Mouse (Mus musculus): Measurements from ENCODE around the gene Mad1l1. TPM values are rescaled to one million over a fixed set of nuclear protein-coding genes. Genes with fewer than 3 reads are reported as not detected.

Mad1l1 gene
- polyA plus RNA-seq, 1 experiment = 22.6 TPM

- Histone ChIP-seq H3K27ac (ENCODE audit: insufficient read depth, low read length) (no peak overlapping the region), H3K4me3 (ENCODE audit: insufficient read depth, low read length) (no peak overlapping the region), H3K4me1 (ENCODE audit: control insufficient read depth, insufficient read depth, low read length) (no peaks in the 10 kb centered on the region)
- TF ChIP-seq POLR2A (IDR thresholded peaks at IDR 0.05; ENCODE audit: low read depth, low read length) (no peak), CTCF (IDR thresholded peaks at IDR 0.05; ENCODE audit: borderline replicate concordance, insufficient read depth, low read length) (no peak)
Observed at GRCm38 (mm10) chr5:140289161-140289560, 32.2 kb downstream of the Mad1l1 start.

GRCm38 (mm10) chr5:140288287-140288686 lies 33.1 kb downstream of the Mad1l1 start:
- no peaks in the 10 kb centered on the region for H3K4me1 ChIP-seq (ENCODE audit: control insufficient read depth, insufficient read depth, low read length)
- no peak for TF ChIP-seq CTCF (IDR thresholded peaks at IDR 0.05; ENCODE audit: borderline replicate concordance, insufficient read depth, low read length)
- H3K27ac ChIP-seq (ENCODE audit: insufficient read depth, low read length) = no peak overlapping the region
- no peak overlapping the region for H3K4me3 ChIP-seq (ENCODE audit: insufficient read depth, low read length)

GRCm38 (mm10) chr5:140284761-140285160 lies 36.6 kb downstream of the Mad1l1 start:
- no peak for TF ChIP-seq POLR2A (IDR thresholded peaks at IDR 0.05; ENCODE audit: low read depth, low read length)
- no peak for TF ChIP-seq CTCF (IDR thresholded peaks at IDR 0.05; ENCODE audit: borderline replicate concordance, insufficient read depth, low read length)
- Histone ChIP-seq H3K4me1 (ENCODE audit: control insufficient read depth, insufficient read depth, low read length) (no peaks in the 10 kb centered on the region), H3K4me3 (ENCODE audit: insufficient read depth, low read length) (no peak overlapping the region), H3K27ac (ENCODE audit: insufficient read depth, low read length) (no peak overlapping the region)

GRCm38 (mm10) chr5:140284011-140284410 lies 37.3 kb downstream of the Mad1l1 start:
- Histone ChIP-seq H3K4me1 (ENCODE audit: control insufficient read depth, insufficient read depth, low read length) (no peaks in the 10 kb centered on the region), H3K27ac (ENCODE audit: insufficient read depth, low read length) (no peak overlapping the region), H3K4me3 (ENCODE audit: insufficient read depth, low read length) (no peak overlapping the region)
- TF ChIP-seq POLR2A (IDR thresholded peaks at IDR 0.05; ENCODE audit: low read depth, low read length) (no peak), CTCF (IDR thresholded peaks at IDR 0.05; ENCODE audit: borderline replicate concordance, insufficient read depth, low read length) (no peak)

- no peaks in the 10 kb centered on the region for H3K4me1 ChIP-seq (ENCODE audit: control insufficient read depth, insufficient read depth, low read length)
- H3K4me3 ChIP-seq (ENCODE audit: insufficient read depth, low read length) = no peak overlapping the region
- no peak overlapping the region for H3K27ac ChIP-seq (ENCODE audit: insufficient read depth, low read length)
- no peak for TF ChIP-seq POLR2A (IDR thresholded peaks at IDR 0.05; ENCODE audit: low read depth, low read length)
- no peak for TF ChIP-seq CTCF (IDR thresholded peaks at IDR 0.05; ENCODE audit: borderline replicate concordance, insufficient read depth, low read length)
Observed at GRCm38 (mm10) chr5:140282900-140283299, 38.5 kb downstream of the Mad1l1 start.

GRCm38 (mm10) chr5:140282376-140282775 lies 39.0 kb downstream of the Mad1l1 start:
- no peak overlapping the region for H3K27ac ChIP-seq (ENCODE audit: insufficient read depth, low read length)
- TF ChIP-seq CTCF (IDR thresholded peaks at IDR 0.05; ENCODE audit: borderline replicate concordance, insufficient read depth, low read length) (no peak), POLR2A (IDR thresholded peaks at IDR 0.05; ENCODE audit: low read depth, low read length) (no peak)
- no peak overlapping the region for H3K4me3 ChIP-seq (ENCODE audit: insufficient read depth, low read length)
- H3K4me1 ChIP-seq (ENCODE audit: control insufficient read depth, insufficient read depth, low read length) = no peaks in the 10 kb centered on the region

GRCm38 (mm10) chr5:140280205-140280604 lies 41.1 kb downstream of the Mad1l1 start:
- TF ChIP-seq POLR2A (IDR thresholded peaks at IDR 0.05; ENCODE audit: low read depth, low read length) = no peak
- no peak overlapping the region for H3K4me3 ChIP-seq (ENCODE audit: insufficient read depth, low read length)
- H3K4me1 ChIP-seq (ENCODE audit: control insufficient read depth, insufficient read depth, low read length) = no peaks in the 10 kb centered on the region
- no peak overlapping the region for H3K27ac ChIP-seq (ENCODE audit: insufficient read depth, low read length)

GRCm38 (mm10) chr5:140276779-140277178 lies 44.6 kb downstream of the Mad1l1 start:
- no peak for TF ChIP-seq POLR2A (IDR thresholded peaks at IDR 0.05; ENCODE audit: low read depth, low read length)
- no peak for TF ChIP-seq CTCF (IDR thresholded peaks at IDR 0.05; ENCODE audit: borderline replicate concordance, insufficient read depth, low read length)
- Histone ChIP-seq H3K4me1 (ENCODE audit: control insufficient read depth, insufficient read depth, low read length) (no peaks in the 10 kb centered on the region), H3K27ac (ENCODE audit: insufficient read depth, low read length) (no peak overlapping the region), H3K4me3 (ENCODE audit: insufficient read depth, low read length) (no peak overlapping the region)

GRCm38 (mm10) chr5:140270976-140271685 lies 50.2 kb downstream of the Mad1l1 start:
- H3K27ac ChIP-seq (ENCODE audit: insufficient read depth, low read length) = no peak overlapping the region
- TF ChIP-seq CTCF (IDR thresholded peaks at IDR 0.05; ENCODE audit: borderline replicate concordance, insufficient read depth, low read length) (no peak), POLR2A (IDR thresholded peaks at IDR 0.05; ENCODE audit: low read depth, low read length) (no peak)
- no peak overlapping the region for H3K4me3 ChIP-seq (ENCODE audit: insufficient read depth, low read length)
- no peaks in the 10 kb centered on the region for H3K4me1 ChIP-seq (ENCODE audit: control insufficient read depth, insufficient read depth, low read length)

GRCm38 (mm10) chr5:140268396-140268795 lies 53.0 kb downstream of the Mad1l1 start:
- TF ChIP-seq POLR2A (IDR thresholded peaks at IDR 0.05; ENCODE audit: low read depth, low read length) (no peak), CTCF (IDR thresholded peaks at IDR 0.05; ENCODE audit: borderline replicate concordance, insufficient read depth, low read length) (no peak)
- no peak overlapping the region for H3K27ac ChIP-seq (ENCODE audit: insufficient read depth, low read length)
- no peaks in the 10 kb centered on the region for H3K4me1 ChIP-seq (ENCODE audit: control insufficient read depth, insufficient read depth, low read length)
- no peak overlapping the region for H3K4me3 ChIP-seq (ENCODE audit: insufficient read depth, low read length)

Measured in embryonic fibroblast, embryonic 13.5 days (primary cell).